Mouse (Mus musculus) urinary bladder, postnatal 10 days (tissue): ENCODE results near the gene Ift81.

ENCODE experiments used
- DNase-seq: peaks from one replicate; pipeline ENCODE4 v3.0.0; 2022; ENCODE audit warnings: low spot score

Ift81 gene

DNA sequence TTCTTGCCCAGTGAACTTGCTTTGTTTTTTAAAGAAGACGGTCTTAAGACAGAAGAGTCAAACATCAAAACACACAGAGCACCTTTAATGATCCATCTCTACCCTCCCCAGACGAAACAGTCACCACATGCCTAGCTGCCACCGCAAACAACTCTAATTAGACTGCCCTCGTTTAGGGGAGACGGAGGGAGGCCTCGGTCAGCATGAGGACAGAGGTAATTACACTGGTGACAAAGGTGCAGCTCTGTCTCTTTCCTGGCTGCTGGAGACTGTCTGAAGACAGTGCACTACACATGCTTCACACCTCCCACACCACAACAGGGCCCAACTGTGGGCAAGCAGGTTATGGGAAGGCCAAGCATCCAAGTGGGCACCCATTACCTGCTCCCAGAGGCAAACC is 66.5 kb downstream of the Ift81 start:
- DNase-seq = no peak

DNA sequence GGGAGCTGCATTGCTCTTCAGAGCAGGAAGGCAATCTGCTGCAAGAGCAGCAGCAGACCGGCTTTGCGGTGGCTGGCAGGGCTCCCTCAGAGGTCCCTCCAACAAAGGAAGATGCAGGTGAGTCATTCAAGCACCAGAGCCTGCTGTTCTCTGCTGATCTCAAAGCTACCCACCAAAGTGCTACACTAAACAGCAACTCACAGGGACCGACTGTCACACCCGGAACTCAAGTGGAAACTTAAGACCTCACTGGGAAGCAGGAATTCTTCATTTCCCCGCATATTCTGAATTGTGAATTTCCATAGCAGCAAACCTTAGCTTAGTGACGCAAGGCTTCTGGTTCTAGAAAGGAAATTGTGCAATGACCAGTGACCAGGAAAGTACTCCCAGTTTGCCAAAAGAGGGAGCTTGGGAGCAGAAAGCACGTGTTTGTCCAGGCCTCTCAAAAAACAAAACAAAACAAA is 67.0 kb downstream of the Ift81 start:
- no peak for DNase-seq

DNA sequence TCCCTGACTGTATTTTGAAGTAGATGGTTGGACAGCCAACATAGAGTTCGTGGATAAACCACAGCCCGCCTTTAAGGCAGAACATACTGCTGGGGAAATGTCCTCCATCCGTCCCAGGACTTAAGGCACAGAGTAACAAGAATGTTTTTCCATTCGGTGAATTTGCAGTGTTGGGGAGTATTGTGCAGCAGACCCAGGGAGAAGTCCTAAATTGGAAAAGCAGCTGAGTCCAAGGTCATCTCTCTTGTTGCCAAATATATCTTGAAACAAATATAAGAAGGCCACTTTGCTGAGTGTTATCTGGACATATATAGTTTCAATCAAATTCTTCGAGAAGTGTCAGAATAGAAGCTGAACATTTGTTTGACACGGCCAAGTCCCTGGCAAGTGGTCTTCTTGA is 70.9 kb downstream of the Ift81 start:
- no peak for DNase-seq

DNA sequence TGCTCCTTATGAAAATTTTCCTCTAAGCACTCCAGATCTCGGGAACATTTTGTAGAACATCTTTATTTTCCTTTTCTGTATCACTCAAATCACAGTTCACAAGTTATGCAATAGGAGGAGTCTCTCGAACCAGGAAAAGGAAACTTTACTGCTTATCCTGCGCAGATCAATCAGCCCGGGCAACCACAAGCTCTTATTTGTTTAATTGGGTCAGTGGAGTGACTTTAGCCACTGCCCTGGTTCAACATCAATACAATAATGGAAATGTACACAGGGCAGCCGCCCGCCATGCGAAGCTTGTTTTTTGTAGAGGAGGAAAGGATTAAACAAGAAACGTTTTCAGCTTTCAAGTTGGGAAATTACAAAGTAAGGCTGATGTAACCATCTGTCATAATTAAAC is 72.4 kb downstream of the Ift81 start:
- DNase-seq = no peak

DNA sequence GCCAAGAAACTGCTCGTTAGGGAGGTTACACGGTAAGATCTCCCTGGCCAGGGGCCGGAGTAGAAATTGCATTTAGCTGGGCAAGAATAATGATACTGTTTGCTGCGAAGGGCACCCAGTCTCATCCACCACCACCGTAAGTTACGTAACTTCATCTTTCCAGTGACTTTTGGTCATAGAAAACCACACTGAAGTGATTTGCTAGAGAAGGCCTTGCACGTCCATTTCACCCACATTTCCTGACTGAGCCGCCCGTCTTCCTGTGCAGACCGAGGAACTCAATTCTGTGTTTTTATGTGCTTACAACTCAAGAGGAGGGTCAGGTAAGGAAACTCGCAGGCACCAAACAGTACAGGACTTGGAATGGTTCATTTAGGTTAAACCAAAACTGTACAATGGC is 76.2 kb downstream of the Ift81 start:
- DNase-seq = no peak

DNA sequence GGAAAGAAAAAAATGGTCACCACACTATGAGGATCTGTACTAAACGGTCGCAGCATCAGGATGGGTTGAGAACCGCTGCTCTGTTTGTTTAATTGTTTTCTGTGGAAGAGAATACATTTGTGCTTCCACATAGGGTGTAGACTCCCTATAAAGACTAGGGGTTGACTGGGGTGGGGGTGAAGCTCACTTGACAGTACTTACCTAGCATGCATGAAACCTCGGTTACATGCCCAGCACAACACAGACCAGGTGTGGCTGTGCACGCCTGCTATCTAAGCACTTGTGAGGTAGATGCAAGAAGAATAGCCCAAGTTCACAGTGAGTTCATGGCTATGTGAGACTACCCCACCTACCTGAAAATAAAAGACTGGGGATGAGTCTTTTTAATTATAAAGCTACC is 76.7 kb downstream of the Ift81 start:
- no peak for DNase-seq

DNA sequence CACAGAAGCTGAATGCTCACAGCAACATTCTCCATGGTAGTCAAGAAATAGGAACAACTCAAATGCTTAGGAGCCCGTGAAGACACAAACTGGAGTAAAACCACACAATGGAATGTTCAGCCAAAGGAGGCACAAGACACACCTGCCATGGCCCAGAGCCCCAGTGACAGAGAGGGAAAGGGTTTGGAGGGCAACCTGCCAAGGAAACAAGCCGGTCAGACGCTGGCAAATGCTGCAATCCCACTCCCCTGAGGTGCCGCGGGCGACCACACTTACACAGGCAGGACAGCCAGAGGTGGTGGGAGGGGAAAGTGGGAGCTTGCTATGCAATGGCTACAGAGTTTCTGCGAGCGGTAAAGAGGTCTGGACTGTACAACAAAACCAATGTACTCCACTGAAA is 80.4 kb downstream of the Ift81 start:
- DNase-seq = no peak

DNA sequence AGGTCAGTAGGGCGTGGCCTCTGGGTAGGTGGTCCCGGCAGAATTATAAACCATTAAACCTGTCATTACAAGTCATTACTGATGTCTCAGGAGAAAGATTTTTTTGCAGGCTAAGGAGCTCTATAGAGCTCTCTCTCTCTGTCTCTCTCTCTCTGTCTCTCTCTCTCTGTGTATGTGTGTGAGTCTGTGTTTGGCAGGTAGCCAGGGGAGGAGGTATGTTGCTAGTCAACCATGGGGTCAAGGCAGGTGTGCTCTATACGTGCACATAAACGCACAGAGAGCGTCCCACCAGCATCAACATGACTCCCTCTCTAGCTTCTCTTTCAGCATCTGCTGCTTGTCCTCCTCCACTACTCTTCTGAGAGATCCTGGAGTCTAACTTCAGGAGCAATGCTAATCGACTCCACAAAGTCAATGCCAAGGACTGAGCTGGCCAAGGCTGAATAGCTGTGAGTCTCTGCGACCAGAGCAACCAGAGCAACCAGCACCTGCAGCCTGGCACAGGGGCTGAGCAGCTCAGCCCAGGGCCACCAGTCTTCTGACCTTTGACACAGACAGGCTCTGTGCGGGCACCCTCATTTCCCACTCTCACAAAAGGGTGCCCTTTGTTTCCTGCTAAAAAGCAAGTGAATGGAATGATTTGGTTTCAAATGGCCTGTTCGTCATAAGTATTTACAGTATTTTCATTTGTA is 84.3 kb downstream of the Ift81 start:
- DNase-seq = no peak

DNA sequence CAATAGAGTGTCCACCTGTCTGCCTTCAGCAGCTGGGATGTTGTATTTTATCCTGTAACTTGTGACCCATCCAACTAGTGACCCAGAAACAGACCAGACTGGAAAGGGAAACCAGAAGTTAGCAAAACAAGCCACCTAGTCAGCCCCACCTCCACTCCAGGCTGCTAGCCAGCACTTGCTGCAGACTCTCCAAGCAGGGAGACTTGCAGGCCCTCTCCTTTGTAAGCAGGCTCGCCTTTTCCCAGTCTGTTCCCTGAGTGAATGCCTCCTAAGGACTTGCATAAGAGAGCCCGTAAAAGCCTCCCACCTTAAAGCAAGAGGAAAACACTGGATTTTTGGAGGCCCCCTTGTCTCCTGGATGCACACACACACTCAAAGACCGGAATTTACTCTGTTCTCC is 85.0 kb downstream of the Ift81 start:
- no peak for DNase-seq

DNA sequence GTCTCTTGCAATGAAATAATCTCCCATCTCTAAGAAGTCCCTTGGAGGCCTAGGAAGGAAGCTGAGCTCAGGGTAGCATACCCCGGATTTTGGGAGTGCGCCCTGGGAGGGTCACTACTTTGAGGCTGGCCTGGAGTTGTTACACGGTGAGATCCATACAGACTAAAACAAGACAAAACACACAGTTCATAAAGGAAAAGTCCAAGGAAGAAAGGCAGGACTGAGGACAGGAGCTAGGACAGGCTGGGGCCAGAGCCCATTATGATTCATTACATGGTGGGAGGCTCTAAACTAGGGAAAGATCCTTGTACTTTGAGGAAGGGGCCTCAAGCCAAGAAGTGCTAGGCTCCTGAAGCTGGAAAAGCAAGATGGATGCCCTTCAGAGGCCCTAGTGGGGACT is 85.7 kb downstream of the Ift81 start:
- no peak for DNase-seq

DNA sequence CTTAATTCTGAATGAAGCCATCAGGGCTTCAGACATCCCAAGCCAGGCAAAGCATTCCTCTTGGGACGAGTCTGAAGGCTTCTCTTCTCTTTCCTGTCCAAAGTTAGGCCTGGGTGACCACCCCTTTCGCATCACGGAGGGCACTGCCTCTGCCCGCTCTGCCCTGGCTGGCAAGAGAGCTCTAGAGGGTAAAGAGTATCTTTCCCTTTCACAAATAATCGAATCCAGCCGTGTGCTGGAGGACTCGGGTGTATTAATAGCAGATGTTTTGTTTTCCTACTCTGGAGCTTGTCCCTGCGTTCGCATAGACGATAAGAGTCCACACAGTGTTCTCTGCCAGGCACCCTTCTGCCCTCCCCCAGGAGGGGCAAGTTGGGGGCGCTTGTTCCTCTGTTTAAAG is 86.6 kb downstream of the Ift81 start:
- DNase-seq = no peak

DNA sequence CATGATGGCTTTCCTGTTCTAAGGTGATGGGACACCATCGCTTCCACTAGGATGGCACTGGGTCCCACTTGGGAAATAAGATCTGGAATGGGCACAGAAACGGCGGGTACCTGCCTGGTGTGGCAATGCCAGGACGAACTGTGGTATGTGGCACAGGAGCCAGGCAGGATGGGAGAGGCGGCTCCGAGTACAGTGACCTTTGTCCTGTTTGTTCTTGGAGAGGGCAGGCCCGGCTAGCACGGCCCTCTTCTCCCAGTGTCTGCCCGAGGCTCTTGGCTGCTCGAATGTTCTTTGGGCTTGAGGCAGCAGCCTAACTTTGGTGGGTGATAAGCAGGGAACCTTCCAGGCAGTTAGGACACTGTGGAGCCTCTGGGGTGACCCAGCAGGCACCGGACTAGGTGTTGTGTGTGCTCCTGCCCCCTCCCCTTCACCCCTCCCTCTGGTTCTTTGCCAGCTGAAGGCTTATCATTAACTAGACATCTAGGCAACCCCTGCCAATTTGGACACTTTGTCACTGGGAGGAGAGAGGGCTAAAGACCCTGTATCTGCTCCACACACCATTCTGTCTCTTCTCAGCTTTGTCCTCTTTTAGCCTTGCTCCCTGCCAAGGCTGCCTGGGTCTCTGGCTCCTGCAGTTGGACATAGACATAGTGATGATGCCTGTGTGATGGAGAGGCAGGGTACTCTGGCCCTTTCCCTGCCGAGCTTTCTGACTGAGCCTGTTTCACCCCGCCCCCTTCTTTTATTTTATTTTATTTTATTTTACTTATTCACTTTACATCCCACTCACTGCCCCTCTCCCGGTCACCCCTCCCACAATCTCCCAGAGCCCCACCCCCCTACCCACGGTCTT is 87.2 kb downstream of the Ift81 start:
- DNase-seq = no peak

DNA sequence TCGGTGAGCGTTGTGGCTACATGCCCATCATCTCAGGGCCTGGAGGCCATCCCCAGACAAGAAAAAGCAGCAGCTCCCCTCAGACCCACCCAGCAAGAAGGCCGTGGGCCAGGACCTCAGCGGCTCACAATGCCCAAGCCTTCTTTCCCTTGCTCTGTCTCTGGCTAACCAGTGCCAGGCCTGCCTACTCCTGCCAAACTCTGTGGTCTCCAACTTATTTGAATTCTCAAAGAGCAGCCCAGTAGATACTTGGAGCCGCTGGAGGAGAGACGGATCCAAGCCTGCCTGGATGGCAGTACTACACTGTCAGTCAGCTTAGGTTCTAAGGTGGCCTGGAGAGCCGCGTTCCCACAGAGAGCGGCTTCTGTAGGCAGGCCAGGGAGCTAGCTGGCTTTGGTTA is 87.9 kb downstream of the Ift81 start:
- no peak for DNase-seq

DNA sequence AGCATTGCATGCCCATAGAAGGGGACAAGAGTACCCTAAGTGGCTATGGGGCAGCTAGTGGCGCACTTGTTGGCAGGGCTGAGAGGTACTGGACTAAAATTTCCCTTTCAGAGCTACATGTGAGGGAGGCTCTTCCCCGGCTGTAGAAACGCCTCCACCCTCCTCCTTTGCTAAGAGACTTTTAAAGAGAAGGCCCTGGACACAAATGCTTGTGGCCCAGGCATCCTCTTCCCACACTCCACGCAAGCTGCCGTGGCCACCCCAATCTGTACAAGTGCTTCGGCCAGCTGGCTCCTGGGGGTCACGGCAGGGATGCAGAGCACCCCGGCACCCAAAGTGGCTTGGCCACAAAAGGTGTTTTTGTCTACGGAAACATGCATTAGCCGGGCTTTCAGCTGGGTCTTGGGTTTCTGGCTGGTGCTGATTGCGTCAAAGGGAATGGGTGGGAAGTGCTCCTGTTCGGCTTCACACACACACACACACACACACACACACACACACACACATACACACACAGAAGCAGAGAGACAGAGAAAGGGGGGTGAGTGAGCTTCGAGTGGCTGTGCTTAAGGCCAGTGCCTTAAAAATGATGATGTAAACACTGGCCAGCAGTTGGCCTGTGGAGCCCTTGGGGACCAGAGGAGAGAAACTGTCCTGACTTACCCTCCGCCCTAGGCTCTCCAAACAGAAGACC is 88.9 kb downstream of the Ift81 start:
- no peak for DNase-seq

DNA sequence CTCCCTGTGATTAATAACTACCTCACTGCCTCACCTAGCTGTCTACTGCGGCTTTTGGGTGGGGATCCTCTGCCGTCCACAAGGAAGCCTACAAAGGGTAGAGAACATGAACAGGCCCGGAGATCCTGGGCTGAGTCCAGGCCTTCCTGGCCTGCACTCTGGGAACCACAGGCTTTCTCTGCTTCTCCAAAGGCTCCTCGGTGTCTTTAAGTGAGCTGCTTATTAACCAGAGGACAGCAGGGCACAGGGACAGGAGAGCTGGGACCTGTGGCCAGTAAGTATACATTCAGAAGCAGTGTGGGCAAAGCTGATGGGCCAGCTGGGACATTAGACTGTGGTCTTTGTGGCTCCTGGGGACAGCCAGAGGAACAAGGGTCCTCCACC is 89.5 kb downstream of the Ift81 start:
- no peak for DNase-seq

DNA sequence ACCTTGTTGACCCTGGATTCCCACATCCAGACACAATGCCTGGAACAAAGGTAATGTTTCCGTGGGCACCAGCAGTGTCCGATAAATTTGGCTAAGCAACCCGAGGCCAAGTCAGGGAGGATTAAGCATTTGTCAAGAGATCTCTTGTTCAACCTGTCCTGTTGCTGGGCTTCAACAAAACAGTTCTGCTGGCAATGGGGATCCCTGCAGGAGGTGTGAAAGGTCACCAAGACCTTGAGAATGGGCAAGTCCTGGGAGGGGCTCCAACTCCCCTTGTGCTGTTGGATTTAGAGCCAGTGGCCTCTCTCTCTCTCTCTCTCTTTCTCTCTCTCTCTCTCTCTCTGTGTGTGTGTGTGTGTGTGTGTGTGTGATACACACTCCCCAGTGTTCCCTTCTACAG is 90.1 kb downstream of the Ift81 start:
- DNase-seq = no peak

DNA sequence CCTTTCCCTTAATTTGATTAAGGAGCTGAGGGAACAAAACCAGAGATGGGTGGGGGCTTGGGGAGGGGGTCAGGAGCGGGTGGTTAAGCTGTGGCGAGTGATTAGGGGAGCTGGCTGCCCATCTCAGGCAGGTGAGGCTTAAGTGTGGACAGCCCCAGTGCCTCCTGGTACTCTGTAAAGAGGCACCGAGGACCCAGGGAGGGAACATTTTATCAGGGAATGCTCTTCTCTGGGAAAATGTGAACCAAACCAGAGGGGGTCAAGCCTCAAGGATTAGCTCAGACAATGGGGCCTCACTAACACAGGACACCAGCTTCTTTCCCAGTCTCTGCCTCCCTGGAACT is 93.2 kb downstream of the Ift81 start:
- no peak for DNase-seq

DNA sequence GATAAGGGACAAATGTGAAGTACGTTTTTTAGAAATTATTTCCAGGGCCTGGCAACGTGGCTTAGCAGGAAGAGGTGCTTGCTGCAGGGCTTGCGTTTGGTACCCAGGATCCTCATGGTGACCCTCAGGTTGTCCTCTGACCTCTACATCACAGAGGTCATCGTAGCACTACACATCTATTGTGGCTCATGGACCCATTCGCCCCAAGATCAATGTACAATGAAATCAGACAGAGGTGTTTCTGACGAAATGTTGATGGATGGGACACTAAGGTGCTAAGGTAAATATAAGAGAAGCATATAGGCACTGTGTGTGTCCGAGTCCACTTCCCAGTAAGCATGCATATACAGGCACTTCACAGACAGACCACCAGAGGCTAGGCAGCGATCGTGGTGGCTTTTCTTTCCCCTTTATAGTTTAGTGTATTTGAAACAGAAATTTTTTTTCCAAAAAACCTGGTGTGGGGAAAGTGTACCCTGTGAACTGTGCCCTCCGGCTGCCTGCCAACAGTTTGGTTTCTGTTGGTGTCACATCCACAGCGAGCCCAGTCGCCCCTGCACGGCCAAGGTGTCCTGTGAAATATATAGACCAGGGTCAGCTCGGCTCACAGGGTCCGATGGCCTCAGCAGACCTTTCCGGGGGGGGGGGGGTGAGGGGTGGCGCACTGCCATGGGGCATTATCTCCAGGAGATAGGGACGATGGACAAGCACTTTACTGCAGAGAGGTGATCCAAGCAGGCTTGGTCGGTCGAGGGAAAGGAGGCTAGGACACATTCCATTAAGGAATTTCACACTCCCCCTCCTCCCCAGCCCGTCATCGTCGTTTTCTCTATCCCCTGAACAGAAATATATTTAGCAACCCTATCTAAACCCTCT is 93.8 kb downstream of the Ift81 start:
- DNase-seq = no peak

DNA sequence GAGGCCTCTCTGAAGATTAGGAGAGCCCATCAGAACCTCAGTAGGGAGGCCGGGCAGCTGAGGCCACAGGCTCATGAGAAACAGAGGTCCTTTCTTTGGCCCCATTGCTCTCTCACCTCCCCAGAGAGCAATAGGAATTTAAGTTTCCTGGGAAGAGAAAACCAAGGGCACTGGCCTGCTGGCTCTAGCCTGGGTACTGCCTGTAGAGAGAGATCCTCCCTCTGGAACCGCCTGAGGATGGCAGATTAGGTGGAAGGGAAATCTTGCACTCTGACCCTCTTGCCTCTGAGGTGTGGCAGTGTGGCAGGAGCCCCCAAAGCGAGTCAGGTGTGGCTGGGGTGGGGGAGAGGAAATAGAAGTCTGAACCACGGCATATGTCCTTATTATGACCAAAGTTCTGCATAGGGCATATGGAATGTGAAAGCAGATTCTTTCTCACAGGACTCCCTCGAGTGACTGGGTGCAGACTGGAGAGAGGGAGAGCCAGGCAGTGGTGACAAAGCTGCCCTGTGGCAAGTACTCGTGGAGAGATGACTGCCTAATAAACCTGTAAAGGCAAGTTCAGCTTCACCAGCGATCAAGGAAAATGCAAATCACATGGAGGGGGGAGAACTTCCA is 95.2 kb downstream of the Ift81 start:
- DNase-seq = no peak

DNA sequence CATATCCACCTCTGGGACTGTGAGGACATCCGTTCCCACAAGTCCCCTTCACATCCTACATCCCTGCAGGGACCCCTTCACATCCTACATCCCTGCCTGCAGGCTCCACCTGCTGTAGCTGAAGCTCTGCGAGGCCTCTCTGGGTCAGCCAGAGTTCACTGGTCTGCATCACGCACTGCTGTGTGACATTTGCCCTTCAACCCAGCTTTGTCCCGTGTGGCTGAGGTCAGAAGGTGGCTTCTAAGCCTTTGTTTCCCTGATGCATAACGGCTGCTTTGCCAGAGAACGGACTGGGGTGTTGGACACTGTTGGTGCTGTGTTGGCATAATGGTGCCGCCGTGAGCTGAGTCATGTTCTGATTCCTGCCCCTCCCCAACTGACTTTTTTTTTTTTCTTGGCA is 96.1 kb downstream of the Ift81 start:
- no peak for DNase-seq

DNA sequence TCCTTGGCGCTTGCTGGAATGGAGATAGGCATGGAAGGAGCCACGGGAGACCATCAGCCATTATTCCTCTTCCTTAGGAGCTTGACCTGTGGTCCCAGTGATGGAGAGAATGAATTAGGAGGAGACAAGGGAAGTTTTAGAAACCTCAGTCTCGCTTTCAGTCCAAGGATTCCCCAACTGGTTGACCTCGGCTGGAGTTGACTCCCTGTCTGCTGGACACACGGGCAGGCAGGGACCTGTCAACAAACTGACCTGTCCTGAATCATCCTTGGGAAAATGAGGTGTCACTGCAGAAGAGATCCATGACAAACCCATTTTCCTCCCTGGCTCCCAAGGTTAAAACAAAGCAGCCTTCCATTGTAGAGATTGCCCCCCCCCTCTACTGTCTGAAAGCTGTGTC is 97.4 kb downstream of the Ift81 start:
- DNase-seq = no peak
